Mouse (Mus musculus) ES-E14 (cell line): ENCODE results near the gene Gm39115.

Source experiments
- HCFC1 ChIP-seq: IDR thresholded peaks from 2 replicates; pipeline ENCODE4 v1.6.1; 2012; ENCODE audit warnings: low read length, inconsistent platforms, borderline replicate concordance; ENCODE audit not compliant: insufficient read depth
- ZNF384 ChIP-seq: IDR thresholded peaks from 2 replicates; pipeline ENCODE4 v1.6.1; 2012; ENCODE audit warnings: low read depth, low read length, inconsistent platforms

DNA sequence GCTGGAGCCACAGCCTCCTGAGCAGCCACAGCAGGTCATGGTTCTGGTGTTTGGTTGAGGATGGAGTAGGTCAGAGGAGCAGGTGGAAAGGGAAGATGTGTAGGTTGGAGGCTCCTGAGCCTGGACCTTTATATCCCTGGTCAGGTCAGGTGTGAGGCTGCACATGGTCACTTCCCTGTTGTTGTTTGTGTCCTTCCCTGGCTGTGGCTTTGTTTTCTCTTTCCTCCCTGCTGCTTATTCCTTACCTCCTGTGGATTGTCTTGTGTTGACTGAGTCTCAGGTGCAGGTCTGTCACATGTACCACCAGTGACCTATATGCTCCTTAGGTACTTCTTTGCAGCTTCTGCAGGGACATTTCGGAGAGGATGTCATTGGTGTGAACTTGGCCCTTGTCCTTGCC is 8.7 kb upstream of the Gm39115 start, which contains the start of gene Gm45337:
- no peak for TF ChIP-seq ZNF384
- no peak for TF ChIP-seq HCFC1
